In genomic region chr10:128642749-128643148, GRCm38 (mm10) we compare ENCODE assay signal across 28 mouse cellular contexts. TPM values are rescaled to one million over a fixed set of nuclear protein-coding genes. Genes with fewer than 3 reads are reported as not detected.
DNase-seq lines count a peak whose midpoint lies in the region; ATAC-seq and TF ChIP-seq lines count a peak whose summit lies in the region.
"Had no signal": no experiment of that assay in that cellular context is flagged by ENCODE, and none has a peak within 500 bp of the region (broad histone marks: within the 10 kb centered on the region; RNA-seq: fewer than 3 reads in every experiment).

No protein-coding gene starts in this region.

- WGBS in hindbrain, postnatal 0 days = 89% methylated on average over 6 of the region's 6 CpGs
- WGBS in hindbrain, embryonic 10.5 days = 82% methylated on average over 6 of the region's 6 CpGs
- 91% methylated on average over 6 of the region's 6 CpGs for WGBS in neural tube, embryonic 15.5 days

- TF ChIP-seq CTCF in hindbrain, postnatal 0 days (IDR thresholded peaks at IDR 0.05; ENCODE audit: low read depth) = no peak

- H3K4me2 ChIP-seq in hindbrain, postnatal 0 days (ENCODE audit: low read depth, low read length) = peak overlapping the region; percentile 66; the same call in 1 of the 2 replicates
- peak overlapping the region; percentile 64; the same call in 1 of the 2 replicates for H3K4me2 ChIP-seq in neural tube, embryonic 15.5 days
- H3K4me2 ChIP-seq: embryonic facial prominence, embryonic 12.5 days; kidney, embryonic 15.5 days; liver, embryonic 12.5 days; stomach, embryonic 15.5 days had no signal

- H3K9me3 ChIP-seq in hindbrain, postnatal 0 days (ENCODE audit: low read length) = no peaks in the 10 kb centered on the region
- no peaks in the 10 kb centered on the region for H3K9me3 ChIP-seq in hindbrain, embryonic 10.5 days
- no peaks in the 10 kb centered on the region for H3K9me3 ChIP-seq in neural tube, embryonic 15.5 days (replicated peaks)
- H3K9me3 ChIP-seq: embryonic facial prominence, embryonic 12.5 days; forebrain, embryonic 10.5 days; G1E; heart, embryonic 12.5 days; kidney, embryonic 15.5 days; liver, embryonic 12.5 days; stomach, embryonic 15.5 days had no signal

- H3K4me1 ChIP-seq in hindbrain, postnatal 0 days (ENCODE audit: insufficient read depth, low read length) = peaks cover 13% of the 10 kb centered on the region; the same call in 1 of the 2 replicates
- H3K4me1 ChIP-seq in hindbrain, embryonic 10.5 days (replicated peaks) = peaks cover 31% of the 10 kb centered on the region
- H3K4me1 ChIP-seq in neural tube, embryonic 15.5 days = peaks cover 42% of the 10 kb centered on the region

- DNase-seq in hindbrain, postnatal 0 days (ENCODE audit: low spot score) = no peak
- no peak for DNase-seq in hindbrain, embryonic 10.5 days (ENCODE audit: low spot score)
- DNase-seq in induced T-regulatory cell, adult 2 months (ENCODE audit: low read depth) = peak; percentile 66
- DNase-seq: adrenal gland, postnatal 14 days; B cell, adult 2 months; cerebellum, adult 11 months; cerebellum, adult 9-10 months; cerebellum, postnatal 36 days; heart, adult 2 months; heart, postnatal 4 days; kidney, adult 18-20 months; kidney, postnatal 25 days; left cerebral cortex, postnatal 4 days; liver, postnatal 0 days; lung, postnatal 4 days; right cerebral cortex, postnatal 14 days had no signal

- H3K27me3 ChIP-seq in hindbrain, postnatal 0 days (ENCODE audit: insufficient read depth, low read length) = no peaks in the 10 kb centered on the region
- peaks cover 20% of the 10 kb centered on the region for H3K27me3 ChIP-seq in hindbrain, embryonic 10.5 days (ENCODE audit: insufficient read depth, poor library complexity, severe bottlenecking)
- no peaks in the 10 kb centered on the region for H3K27me3 ChIP-seq in neural tube, embryonic 15.5 days (replicated peaks)
- H3K27me3 ChIP-seq: embryonic facial prominence, embryonic 12.5 days; stomach, embryonic 15.5 days had no signal

- no peak for ATAC-seq in hindbrain, postnatal 0 days
- peak; percentile 57 for ATAC-seq in CD4-positive, CD25-positive, alpha-beta regulatory T cell, adult 4 months
- no peak for ATAC-seq in neural tube, embryonic 15.5 days (ENCODE audit: low FRiP score)
- ATAC-seq in megakaryocyte, adult 5-6 weeks (ENCODE audit: poor library complexity, severe bottlenecking) = no peak
- ATAC-seq: forebrain, embryonic 16.5 days; liver, embryonic 12.5 days; liver, postnatal 0 days; lung, postnatal 0 days had no signal

- no peak overlapping the region for H3K4me3 ChIP-seq in hindbrain, postnatal 0 days (ENCODE audit: low read length)
- H3K4me3 ChIP-seq in hindbrain, embryonic 10.5 days = no peak overlapping the region
- no peak overlapping the region for H3K4me3 ChIP-seq in neural tube, embryonic 15.5 days (replicated peaks)
- H3K4me3 ChIP-seq: embryonic facial prominence, embryonic 12.5 days; forebrain, embryonic 10.5 days; heart, adult 2 months; heart, embryonic 12.5 days; kidney, embryonic 15.5 days; liver, embryonic 12.5 days; stomach, embryonic 15.5 days had no signal

- H3K36me3 ChIP-seq in hindbrain, postnatal 0 days (ENCODE audit: insufficient read depth, low read length) = peaks cover 17% of the 10 kb centered on the region; the same call in 1 of the 2 replicates
- peaks cover 28% of the 10 kb centered on the region for H3K36me3 ChIP-seq in hindbrain, embryonic 10.5 days
- H3K36me3 ChIP-seq in neural tube, embryonic 15.5 days = peaks cover 42% of the 10 kb centered on the region
- H3K36me3 ChIP-seq: kidney, embryonic 15.5 days; liver, embryonic 12.5 days; stomach, embryonic 15.5 days had no signal

- H3K9ac ChIP-seq in hindbrain, postnatal 0 days (replicated peaks; ENCODE audit: low read length) = no peak overlapping the region
- H3K9ac ChIP-seq in neural tube, embryonic 15.5 days (replicated peaks) = no peak overlapping the region
- H3K9ac ChIP-seq: embryonic facial prominence, embryonic 12.5 days; heart, embryonic 12.5 days; kidney, embryonic 15.5 days; liver, embryonic 12.5 days; liver, postnatal 0 days; stomach, embryonic 15.5 days had no signal

- H3K27ac ChIP-seq in hindbrain, postnatal 0 days = no peak overlapping the region
- no peak overlapping the region for H3K27ac ChIP-seq in hindbrain, embryonic 10.5 days
- no peak overlapping the region for H3K27ac ChIP-seq in neural tube, embryonic 15.5 days (replicated peaks)
- H3K27ac ChIP-seq: embryonic facial prominence, embryonic 12.5 days; forebrain, embryonic 10.5 days; heart, adult 2 months; kidney, embryonic 15.5 days; liver, embryonic 12.5 days; stomach, embryonic 15.5 days had no signal

RNA-seq across cellular contexts. Expression of gene Ikzf4, which starts 3.0 kb away (rescaled TPM):
- 11.0 and 90.5 TPM in 2 replicates for total RNA-seq in hindbrain, postnatal 0 days (2014; rRNA removed)
- polyA plus RNA-seq in hindbrain, postnatal 0 days (2015; fragmentation: Nextera tagmentation; extraction: Ambion mirVana) = 8.6 and 9.8 TPM in 2 replicates
- 2.6 and 3.5 TPM in 2 replicates for polyA plus RNA-seq in hindbrain, embryonic 10.5 days (2016; fragmentation: Nextera tagmentation; extraction: Ambion mirVana)
- polyA plus RNA-seq in CD4-positive, CD25-positive, alpha-beta regulatory T cell, adult 4 months (2017; shearing (Covaris generic)) = 100 to 1,000 TPM; 102 to 158 TPM
- polyA plus RNA-seq in neural tube, embryonic 15.5 days (2015; fragmentation: Nextera tagmentation; extraction: Ambion mirVana) = 15.2 and 17.0 TPM in 2 replicates
- 0.14 TPM in 1 of 2 replicates, not detected in the other for total RNA-seq in megakaryocyte, adult 5-6 weeks (2015)
- not detected in 2 replicates for total RNA-seq in megakaryocyte, adult 5-6 weeks (2017)

RNA-seq across cellular contexts. Expression of gene Rps26, which starts 16.2 kb away (rescaled TPM):
- 1,199 and 1,407 TPM in 2 replicates for total RNA-seq in hindbrain, postnatal 0 days (2014; rRNA removed)
- polyA plus RNA-seq in hindbrain, postnatal 0 days (2015; fragmentation: Nextera tagmentation; extraction: Ambion mirVana) = 399 and 422 TPM in 2 replicates
- polyA plus RNA-seq in hindbrain, embryonic 10.5 days (2016; fragmentation: Nextera tagmentation; extraction: Ambion mirVana) = 472 and 519 TPM in 2 replicates
- polyA plus RNA-seq in CD4-positive, CD25-positive, alpha-beta regulatory T cell, adult 4 months (2017; shearing (Covaris generic)) = 1,000 to 10,000 TPM; 1,420 to 1,755 TPM
- polyA plus RNA-seq in neural tube, embryonic 15.5 days (2015; fragmentation: Nextera tagmentation; extraction: Ambion mirVana) = 381 and 453 TPM in 2 replicates
- 1,237 and 1,288 TPM in 2 replicates for total RNA-seq in megakaryocyte, adult 5-6 weeks (2015)
- total RNA-seq in megakaryocyte, adult 5-6 weeks (2017) = 518 and 577 TPM in 2 replicates

RNA-seq across cellular contexts. Expression of gene Suox, which starts 31.1 kb away (rescaled TPM):
- total RNA-seq in hindbrain, postnatal 0 days (2014; rRNA removed) = 15.3 and 15.5 TPM in 2 replicates
- polyA plus RNA-seq in hindbrain, postnatal 0 days (2015; fragmentation: Nextera tagmentation; extraction: Ambion mirVana) = 10.3 and 10.9 TPM in 2 replicates
- 11.1 and 14.6 TPM in 2 replicates for polyA plus RNA-seq in hindbrain, embryonic 10.5 days (2016; fragmentation: Nextera tagmentation; extraction: Ambion mirVana)
- 10 to 100 TPM; 25.7 to 44.3 TPM for polyA plus RNA-seq in CD4-positive, CD25-positive, alpha-beta regulatory T cell, adult 4 months (2017; shearing (Covaris generic))
- polyA plus RNA-seq in neural tube, embryonic 15.5 days (2015; fragmentation: Nextera tagmentation; extraction: Ambion mirVana) = 15.7 and 17.0 TPM in 2 replicates
- total RNA-seq in megakaryocyte, adult 5-6 weeks (2015) = 1.4 and 1.5 TPM in 2 replicates
- total RNA-seq in megakaryocyte, adult 5-6 weeks (2017) = 3.9 and 4.7 TPM in 2 replicates

RNA-seq across cellular contexts. Expression of gene Erbb3, which starts 53.3 kb away (rescaled TPM):
- total RNA-seq in hindbrain, postnatal 0 days (2014; rRNA removed) = 1.3 and 1.7 TPM in 2 replicates
- 0.64 and 0.65 TPM in 2 replicates for polyA plus RNA-seq in hindbrain, postnatal 0 days (2015; fragmentation: Nextera tagmentation; extraction: Ambion mirVana)
- 5.0 and 13.5 TPM in 2 replicates for polyA plus RNA-seq in hindbrain, embryonic 10.5 days (2016; fragmentation: Nextera tagmentation; extraction: Ambion mirVana)
- polyA plus RNA-seq in CD4-positive, CD25-positive, alpha-beta regulatory T cell, adult 4 months (2017; shearing (Covaris generic)) = 1 to 10 TPM; 6.6 to 9.3 TPM
- polyA plus RNA-seq in neural tube, embryonic 15.5 days (2015; fragmentation: Nextera tagmentation; extraction: Ambion mirVana) = 3.1 and 6.6 TPM in 2 replicates
- 2.5 and 2.8 TPM in 2 replicates for total RNA-seq in megakaryocyte, adult 5-6 weeks (2015)
- total RNA-seq in megakaryocyte, adult 5-6 weeks (2017) = 1.5 and 2.1 TPM in 2 replicates

RNA-seq across cellular contexts. Expression of gene Rab5b, which starts 53.3 kb away (rescaled TPM):
- 108 and 127 TPM in 2 replicates for total RNA-seq in hindbrain, postnatal 0 days (2014; rRNA removed)
- polyA plus RNA-seq in hindbrain, postnatal 0 days (2015; fragmentation: Nextera tagmentation; extraction: Ambion mirVana) = 97.5 and 99.7 TPM in 2 replicates
- polyA plus RNA-seq in hindbrain, embryonic 10.5 days (2016; fragmentation: Nextera tagmentation; extraction: Ambion mirVana) = 73.5 and 86.0 TPM in 2 replicates
- polyA plus RNA-seq in CD4-positive, CD25-positive, alpha-beta regulatory T cell, adult 4 months (2017; shearing (Covaris generic)) = 100 to 1,000 TPM in 1 of 2 experiments, 10 to 100 TPM in 1; 69.1 to 111 TPM
- 103 and 108 TPM in 2 replicates for polyA plus RNA-seq in neural tube, embryonic 15.5 days (2015; fragmentation: Nextera tagmentation; extraction: Ambion mirVana)
- total RNA-seq in megakaryocyte, adult 5-6 weeks (2015) = 62.8 and 64.7 TPM in 2 replicates
- 77.1 and 84.0 TPM in 2 replicates for total RNA-seq in megakaryocyte, adult 5-6 weeks (2017)
